Mouse (Mus musculus) 3T3-L1 (cell line): ENCODE measurements around the gene Atg7.

ENCODE experiments used
- DNase-seq: peaks from one replicate; pipeline ENCODE4 v3.0.0-alpha.2; 2015; ENCODE audit warnings: low read depth, low spot score

Atg7 gene

DNA sequence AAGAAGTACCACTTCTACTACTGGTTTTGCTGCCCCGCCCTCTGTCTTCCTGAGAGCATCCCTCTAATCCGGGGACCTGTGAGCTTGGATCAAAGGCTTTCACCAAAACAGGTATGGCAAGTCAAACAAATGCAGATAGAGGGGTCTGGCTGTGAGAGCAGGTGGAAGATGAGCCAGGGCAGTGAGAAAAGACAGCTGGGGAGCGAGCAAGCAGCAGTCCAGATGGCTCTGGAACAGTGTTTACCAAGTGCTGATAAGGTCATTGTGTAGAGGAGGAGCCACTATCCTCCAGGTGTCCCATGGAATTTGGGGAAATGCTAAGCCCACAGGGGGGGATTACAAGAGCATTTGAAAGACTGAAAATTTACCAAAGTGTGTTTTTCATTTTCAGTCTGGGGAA is 41.5 kb downstream of the Atg7 start:
- no peak for DNase-seq

DNA sequence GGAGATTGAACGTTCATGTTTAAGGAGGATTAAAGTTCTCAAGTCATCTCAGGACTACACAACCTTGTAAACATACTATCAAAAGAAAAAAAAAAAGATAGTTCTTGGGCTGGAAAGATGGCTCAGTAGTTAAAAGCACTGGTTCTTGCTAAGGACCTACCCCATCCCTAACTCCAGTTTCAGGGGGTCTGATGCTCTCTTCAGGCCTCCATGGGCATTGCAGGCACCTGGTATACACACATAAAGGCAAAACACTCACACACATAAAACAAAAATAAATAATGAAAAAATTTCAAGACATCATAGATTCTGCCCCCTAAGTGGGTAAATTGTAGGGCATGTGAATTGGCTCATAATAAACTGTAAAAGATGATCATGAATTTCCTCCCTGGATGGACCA is 42.5 kb downstream of the Atg7 start:
- peak; percentile 40 for DNase-seq

DNA sequence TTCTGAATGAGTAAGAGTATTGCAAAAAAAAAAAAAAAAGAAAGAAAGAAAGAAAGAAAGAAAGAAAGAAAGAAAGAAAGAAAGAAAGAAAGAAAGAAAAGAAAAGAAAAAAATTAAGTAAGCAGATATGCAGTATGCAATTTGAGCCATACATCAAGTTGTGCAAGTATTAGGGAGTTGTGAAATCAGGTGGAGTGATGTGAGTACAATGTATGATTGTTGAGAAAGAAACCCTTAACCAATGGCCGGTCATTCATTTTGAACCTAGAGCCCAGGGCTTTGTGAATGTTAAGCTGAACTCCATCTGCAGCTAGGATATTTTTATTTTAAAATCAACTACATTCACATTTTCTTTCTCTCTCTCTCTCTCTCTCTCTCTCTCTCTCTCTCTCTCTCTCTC is 44.1 kb downstream of the Atg7 start:
- no peak for DNase-seq

DNA sequence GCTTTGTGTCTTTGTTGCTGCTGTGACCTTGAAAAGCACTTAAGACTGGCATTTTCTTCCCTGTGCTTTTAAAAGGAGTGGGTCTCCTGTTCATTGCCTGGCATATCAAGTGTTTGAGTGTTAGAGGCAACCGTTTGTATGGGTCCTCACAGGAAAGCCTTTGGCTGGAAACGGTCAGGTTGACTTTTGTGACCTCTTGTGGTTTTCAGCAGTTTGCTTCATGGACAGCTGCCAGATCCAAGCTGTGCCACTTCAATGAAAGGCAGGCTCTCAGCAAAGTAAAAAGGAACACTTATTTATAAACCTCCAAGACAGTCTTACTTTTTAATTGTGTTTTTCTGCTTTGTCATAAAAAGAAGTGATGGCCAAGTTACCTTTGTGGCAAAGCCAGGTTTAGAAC is 47.8 kb downstream of the Atg7 start:
- peak; percentile 79 for DNase-seq

DNA sequence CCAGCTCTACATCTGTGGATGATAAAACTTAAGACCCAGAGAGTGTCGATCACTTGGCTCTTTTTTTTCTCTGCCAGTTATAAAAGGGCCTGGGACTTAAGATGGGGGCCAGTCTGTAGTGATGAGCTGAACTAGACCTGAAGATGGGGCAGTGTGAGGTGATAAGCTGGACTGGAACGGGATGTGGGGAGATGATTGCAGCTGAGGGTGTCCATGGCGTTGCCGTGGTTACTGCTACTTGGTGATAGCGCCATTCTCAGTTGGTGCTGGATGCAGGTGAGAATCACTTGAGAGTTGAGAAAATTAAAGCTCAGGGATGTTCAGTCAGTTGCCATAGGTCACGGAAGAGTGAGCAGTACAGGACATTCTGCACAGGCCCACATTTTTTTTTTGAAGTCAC is 48.6 kb downstream of the Atg7 start:
- DNase-seq, result no peak

DNA sequence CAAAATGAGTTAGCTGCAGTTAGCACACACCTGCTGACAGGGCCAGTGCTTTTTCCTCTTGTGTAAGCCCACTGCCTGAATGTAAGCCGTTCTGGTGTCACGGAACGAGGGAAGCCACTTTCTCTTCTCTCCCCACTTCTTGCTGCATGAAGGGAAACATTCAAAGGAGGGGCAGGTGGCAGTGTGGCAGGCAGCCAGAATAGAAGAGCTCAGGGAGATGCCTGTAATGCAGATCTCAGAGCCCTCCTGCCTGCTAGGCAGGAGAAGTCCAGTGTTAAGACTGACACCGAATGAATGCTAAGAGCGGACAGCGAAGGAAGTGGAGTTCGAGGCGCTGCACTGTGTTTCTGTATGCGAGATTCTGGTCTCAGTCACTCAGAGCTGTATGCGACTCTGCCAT is 49.8 kb downstream of the Atg7 start:
- no peak for DNase-seq

GRCm38 (mm10) chr6:114697646-114698490 is 55.0 kb downstream of the Atg7 start:
- DNase-seq, result peak; percentile 90

DNA sequence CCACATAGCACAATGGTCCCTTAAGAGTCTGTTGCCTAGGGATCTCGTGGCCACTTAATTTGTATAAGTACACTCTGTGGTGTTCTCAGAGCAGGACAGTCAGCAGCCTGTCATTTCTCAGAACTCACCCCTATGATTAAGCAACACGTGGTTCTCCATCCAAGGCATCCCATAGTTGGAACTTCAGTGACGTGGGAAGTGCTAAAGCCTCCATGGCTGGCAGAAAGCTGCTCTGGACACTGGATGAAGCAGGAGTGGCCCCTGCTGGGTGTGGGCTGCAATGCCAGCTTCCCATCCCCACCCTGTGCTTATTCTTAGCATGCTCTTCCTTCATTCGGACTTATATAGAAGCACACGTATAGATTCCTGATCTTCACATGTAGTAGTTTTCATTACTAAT is 55.7 kb downstream of the Atg7 start:
- peak; percentile 54 for DNase-seq

- DNase-seq, result peak; percentile 33
These were observed 57.8 kb downstream of the Atg7 start for GRCm38 (mm10) chr6:114700704-114701103.

DNA sequence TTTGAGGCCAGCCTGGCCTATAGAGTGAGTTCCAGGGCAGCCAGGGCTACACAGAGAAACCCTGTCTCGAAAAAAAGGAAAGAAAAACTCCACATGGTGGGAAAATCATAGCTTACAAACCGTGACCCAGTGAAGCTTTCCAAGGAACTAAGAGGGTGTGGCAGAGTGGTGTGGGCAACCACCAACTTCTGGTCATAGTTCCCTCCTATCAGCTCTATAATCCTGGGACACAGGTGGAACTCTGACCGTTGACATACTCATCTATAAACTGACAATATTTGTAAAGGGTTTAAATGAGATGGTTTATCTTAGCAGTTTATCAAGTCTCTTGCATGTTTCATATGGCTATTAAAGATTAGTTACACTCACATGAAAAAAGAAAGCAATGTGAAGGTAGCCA is 64.1 kb downstream of the Atg7 start:
- DNase-seq, result no peak

GRCm38 (mm10) chr6:114712242-114713050 is 69.5 kb downstream of the Atg7 start:
- peak; percentile 61 for DNase-seq

- no peak for DNase-seq
These were observed 70.6 kb downstream of the Atg7 start for GRCm38 (mm10) chr6:114713538-114713937.

GRCm38 (mm10) chr6:114714654-114715053 is 71.8 kb downstream of the Atg7 start:
- DNase-seq, result no peak

DNA sequence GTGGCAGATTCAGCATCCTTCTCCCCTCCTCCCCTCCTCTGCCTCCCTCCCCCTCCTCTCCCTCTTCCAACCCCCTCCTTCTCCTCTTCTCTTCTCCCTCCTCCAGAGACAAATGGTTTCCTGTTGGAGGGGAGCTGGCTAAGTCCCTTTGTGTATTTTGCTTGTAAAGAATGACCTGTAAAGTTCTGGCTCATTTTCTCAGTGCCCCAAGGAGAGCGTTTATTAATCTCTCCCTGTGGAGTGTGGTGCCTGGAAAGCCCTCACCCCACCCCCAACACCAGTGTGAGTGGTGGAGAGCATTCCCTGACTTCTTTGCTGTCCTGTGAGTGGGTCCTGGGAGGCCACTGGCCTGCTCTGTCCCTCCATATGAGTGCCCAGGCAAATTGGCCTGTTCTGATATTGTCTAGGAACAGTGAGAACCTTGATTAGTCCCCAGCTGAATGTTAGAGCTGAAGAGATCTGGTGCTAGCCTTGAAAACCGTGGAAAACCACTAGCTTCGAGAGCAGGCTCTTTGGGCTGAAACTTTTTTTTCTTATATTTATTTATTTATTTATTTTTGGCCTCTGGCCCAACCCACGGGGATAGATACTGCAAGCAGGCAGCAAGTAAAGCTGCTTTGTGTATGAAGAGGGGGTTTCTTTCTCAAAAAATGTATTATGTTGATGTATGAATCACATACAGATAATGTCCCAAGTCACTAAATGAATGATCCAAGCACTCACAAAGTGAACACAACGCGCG is 72.6 kb downstream of the Atg7 start:
- DNase-seq, result no peak

DNA sequence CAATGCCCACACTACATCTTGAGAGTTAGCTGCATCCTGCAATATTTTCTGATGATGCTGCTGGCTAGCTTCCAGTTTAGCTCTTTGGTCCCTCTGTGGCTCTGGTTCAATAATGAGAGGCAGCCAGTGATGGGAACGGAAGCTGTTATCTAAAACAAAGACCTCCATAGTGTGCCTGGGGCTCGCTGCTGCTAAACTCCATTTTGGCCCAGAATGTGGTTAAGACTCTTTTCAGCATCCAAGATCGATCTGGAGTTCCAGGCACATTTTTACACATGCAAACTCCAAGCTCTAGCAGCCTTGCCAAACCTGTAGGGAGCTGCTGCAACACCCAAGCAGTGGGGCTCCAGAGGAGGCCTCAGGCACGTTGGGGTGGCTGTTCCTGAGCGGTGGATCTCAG is 76.2 kb downstream of the Atg7 start:
- no peak for DNase-seq

DNA sequence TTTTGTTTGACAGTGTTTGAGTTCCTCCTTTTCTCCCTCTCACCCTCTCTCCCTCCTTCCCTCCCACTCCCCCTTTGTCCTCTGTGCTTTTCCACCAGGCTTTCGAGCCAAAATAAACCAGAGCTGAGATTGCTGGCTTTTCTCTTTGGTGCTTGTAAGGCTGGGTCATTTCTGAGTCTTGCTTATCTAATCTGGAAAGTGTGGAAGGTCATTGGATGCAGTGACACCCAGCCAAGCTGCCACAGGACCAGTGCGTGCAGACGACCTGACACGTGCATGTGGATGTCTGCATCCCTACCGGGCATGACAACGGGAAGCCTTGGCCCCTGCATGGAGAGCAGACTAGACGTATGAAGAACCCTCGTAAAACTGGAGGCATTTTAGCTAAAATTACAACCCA is 76.8 kb downstream of the Atg7 start:
- DNase-seq, result no peak

- no peak for DNase-seq
These were observed 79.1 kb downstream of the Atg7 start for GRCm38 (mm10) chr6:114722046-114722445.

- peak; percentile 76 for DNase-seq
These were observed 81.0 kb downstream of the Atg7 start for GRCm38 (mm10) chr6:114723925-114724324.

DNA sequence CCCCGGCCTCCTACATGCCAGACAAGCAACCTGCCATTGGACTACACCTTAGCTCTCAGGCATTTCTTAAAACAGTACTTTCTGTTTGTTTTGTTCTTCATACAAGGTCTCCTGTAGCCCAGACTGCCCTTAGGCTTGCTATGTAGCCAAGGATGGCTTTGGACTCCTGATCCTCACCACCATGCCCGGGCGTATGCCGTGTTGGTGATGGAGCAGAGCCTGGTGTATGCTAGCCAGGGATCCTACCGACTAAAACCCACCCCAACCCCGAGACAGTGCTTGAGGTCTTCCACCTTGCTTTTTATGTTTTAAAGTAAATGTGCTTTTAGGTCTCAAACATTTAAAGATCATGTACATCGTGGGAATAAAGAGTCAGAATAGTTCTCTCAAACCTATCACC is 81.5 kb downstream of the Atg7 start:
- no peak for DNase-seq

- DNase-seq, result no peak
These were observed 82.3 kb downstream of the Atg7 start for GRCm38 (mm10) chr6:114725147-114725575.

- DNase-seq, result peak; percentile 57
These were observed 83.8 kb downstream of the Atg7 start for GRCm38 (mm10) chr6:114726681-114727080.

DNA sequence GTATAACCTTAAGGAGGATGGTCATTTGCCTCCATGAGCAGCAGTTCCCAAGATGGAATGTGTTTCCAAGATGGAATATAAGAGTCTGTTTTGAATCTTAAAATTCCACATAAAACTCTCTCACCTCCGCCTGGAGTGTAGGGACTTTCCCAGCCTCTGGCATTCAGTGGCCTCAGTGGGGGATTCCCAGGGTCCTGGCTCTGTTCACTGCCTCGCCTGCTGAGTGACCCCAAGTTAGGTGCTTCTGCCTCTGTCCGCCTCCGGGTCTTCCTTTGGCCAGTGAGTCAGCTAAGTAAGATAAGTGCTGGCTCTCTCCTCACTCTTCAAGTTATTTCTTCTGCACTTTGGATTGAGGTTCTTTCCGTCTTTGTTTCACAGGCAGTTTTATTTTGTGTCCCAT is 90.3 kb downstream of the Atg7 start:
- peak; percentile 84 for DNase-seq
